Mouse (Mus musculus) cerebellum, adult 8-10 months (tissue): Measurements from ENCODE around the gene Scnn1a.

Experiments
- DNase-seq: peaks from one replicate; pipeline ENCODE4 v3.0.0; 2022

The Scnn1a gene

DNA sequence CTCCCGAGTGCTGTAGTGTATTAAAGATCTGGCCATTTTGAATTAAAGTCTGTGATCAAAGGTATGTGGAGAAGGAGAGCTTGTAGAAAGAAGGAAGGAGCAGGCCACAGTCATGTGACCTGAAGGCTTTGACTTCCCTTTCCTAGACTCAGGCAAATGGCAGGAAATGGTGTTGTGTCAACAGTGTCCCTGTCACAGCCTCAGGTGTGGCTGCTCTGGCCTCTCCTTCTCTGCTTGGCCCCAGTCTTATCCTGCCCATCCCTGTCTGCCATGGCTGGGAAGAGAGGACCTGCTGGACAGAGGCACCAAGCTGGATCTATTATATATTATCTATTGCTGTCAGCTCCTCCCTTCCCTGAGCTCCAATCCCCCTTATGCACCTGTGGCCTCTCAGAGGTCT lies 25.2 kb downstream of the Scnn1a start:
- DNase-seq, result no peak

DNA sequence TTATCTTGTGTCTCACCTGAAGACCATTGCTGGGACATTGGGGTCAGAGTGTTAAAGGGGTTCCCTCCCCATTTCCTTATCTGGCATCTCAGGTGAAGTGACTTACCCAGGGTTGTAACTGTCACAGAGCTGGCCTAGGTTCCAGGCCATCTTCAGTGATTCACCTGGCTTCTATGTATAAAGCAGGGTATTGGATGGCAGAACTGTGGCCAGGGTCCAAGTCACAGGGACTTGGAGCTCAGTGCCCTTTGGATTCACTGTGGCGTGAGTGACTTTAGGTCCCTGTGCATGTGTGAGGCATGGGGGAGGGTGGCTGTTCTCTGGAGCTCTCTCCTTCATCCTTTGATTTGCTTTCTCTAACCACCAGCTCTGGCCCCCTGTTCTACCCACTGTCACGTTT lies 25.6 kb downstream of the Scnn1a start:
- DNase-seq, result no peak

DNA sequence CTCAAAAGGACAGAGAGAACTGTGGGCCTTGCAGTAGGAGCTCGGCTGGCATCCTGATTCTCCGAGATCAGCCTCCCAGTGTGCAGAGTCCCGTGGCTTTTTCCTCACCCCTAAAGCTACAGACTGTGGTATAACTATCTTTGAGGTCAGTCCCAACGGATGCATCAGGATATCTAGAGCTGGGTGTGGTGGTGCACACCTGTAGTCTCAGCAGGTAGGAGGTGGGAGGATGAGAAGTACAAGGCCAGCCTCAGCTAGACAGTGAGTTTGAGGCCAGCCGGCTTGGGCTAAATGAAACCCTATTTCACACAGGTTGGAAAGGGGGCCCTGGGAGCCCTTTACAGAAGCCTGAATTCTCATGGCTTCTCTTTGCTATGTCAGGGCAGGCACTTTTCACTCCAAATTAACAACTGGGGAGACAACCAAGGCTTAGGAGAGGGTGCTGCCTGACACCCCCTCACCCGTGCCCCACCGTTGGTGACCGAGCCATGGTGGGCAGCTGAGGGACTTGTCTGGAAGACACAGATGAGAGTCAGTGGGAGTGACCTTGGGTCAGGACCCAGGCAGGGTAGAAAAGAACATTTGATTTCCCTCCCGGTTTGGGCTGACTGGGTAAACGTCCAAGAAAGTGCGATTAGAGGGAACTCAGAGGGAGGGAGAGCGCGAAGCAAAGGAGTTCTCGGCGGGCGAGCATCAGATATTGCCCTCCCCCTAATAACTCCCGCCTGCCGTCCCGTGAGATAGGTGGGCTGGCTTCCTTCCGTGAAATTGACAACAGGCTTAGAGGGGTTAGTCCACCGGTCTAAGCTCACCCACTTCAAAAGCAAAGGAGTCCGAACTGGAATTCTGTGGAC lies 28.5 kb downstream of the Scnn1a start, which contains the start of gene Tnfrsf1a:
Tnfrsf1a (plus strand) TSS at position 642 of the 854 bp plus-strand sequence.
- no peak for DNase-seq

DNA sequence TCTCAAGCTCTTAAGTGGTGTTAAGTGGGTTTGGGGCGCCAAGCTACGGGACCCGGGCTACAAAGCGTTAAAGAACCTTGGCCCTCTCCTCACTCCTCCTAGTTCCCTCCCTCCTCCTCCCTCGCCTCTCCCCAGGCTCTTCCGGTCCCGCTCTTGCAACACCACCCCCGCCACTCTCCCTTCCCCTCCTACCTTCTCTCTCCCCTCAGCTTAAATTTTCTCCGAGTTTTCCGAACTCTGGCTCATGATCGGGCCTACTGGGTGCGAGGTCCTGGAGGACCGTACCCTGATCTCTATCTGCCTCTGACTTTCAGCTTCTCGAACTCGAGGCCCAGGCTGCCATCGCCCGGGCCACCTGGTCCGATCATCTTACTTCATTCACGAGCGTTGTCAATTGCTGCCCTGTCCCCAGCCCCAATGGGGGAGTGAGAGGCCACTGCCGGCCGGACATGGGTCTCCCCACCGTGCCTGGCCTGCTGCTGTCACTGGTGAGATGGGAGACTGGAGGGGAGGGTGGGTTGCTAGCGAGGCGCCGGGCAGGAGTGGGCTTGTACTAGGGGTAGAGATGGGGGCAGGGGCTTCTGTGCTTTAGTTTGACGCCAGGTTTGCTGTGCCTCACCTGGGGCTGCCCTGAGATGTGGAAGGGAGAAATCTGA lies 29.2 kb downstream of the Scnn1a start:
- no peak for DNase-seq

DNA sequence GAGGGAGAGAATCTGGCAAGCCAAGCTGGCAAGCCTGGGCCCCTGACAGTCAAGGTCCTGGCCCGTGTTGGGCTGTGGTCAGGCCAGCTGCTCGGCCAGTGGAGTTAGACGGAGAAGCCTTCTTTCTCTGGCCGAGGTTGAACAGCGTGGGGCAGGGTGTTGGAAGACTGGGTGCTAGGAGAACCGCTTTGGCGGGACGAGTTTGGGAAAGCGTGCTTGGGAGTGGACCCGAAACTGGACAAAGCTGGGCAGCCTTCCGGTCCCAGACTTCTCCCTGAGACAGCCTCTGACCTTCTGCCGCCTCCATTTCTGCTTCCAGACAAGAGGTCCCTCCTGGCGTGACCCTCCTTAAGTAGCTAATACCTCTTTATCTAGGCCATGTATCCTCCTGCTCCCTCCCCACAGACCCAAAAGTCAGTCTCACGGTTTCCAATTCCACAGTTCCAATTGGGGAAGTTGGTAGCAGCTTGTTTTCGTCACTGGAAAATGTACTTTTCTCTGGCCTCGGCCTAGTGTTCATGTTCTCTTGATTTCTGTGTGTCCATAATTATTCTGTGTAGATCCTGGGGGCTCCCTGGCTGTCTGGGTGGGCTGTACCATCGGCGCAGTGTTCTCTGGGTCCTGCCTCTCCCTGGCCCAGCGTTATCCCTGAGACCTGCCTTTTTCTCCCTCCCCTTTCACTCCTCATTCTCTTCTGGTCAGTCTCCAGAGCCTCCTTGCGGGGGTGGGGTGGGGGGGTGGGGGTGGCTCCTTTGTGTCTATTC lies 30.0 kb downstream of the Scnn1a start:
- no peak for DNase-seq

DNA sequence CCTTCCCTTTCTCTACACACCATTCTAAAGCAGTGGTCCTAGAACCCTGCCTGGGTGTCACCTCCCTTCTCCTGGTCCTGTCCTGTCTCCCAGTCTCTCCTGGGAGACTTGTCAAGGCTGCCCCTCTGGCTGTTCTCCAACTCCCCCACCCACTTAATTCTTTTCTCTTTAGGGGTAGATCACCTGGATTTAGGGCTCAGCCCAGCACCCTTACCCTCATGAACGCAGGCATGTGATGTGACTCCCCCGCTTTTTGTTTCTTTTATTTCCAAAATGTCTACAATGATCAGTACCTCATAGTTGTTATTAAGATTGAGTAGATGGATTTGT lies 30.5 kb downstream of the Scnn1a start:
- no peak for DNase-seq

DNA sequence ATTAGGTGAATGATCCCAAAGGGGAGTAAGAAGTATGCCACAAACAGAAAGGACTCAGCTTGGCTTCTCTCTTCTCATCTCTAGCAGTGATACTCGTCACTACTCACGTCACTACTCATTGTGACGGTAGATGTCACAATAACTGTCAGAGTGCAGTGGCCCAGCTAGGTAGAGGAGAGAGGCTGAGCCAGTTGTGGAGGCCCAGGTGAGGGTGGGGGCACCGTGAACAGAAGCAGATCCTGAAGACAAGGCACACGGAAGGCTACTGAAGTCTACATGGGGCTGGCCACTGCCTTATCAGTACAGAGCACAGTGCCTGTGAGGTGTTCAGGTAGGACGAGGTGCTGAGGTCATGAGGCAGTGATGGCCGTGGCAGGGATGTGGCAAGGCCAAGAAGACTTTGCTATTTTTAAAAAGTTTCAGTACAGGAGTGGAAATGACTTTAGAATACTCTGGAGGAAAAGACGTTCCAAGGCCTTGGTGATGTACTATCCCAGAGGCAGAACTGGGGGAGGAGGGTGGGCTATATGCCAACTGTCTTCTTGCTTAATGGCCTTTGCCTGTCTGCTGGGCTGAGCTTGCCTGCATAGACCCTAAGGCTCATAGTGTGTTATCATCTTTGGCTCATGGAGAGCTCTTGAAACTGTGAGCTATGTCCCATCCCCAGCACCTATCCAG lies 31.0 kb downstream of the Scnn1a start:
- no peak for DNase-seq

DNA sequence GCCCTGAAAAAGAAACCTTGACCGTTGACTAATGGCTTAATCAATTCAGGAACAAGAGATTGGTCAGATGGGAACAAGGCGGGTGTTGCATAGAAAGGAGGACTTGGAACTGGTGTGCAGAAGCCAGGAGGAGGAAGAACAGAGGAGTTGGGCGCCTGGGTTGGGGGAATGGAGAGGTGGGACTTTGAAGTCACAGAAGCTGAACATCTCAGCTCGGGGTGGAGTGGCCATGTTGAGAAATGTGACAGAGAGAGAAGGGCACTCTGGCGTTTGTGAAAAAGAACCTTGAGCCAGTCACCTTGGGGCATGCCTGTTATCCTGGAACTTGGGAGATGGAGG lies 31.6 kb downstream of the Scnn1a start:
- no peak for DNase-seq

DNA sequence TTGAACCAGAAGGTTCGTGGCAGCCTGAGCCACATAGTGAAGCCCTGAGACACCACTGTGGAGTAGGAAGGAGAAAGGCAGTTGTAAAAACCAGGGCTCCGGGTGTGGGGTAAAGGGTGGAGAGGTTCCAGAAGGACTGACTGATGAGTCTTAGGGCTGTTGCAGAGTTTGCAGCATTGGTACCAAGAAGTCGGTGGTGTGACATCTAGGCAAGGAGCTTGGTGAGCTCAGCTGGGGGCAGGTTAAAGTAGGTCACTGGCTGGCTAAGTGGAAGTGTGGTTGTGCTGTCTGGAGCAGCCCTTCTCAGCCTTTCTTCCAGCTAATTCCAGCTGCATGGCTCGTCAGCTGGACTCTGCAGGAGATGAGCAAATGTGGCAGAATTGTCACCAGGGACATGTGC lies 32.4 kb downstream of the Scnn1a start:
- DNase-seq, result no peak

DNA sequence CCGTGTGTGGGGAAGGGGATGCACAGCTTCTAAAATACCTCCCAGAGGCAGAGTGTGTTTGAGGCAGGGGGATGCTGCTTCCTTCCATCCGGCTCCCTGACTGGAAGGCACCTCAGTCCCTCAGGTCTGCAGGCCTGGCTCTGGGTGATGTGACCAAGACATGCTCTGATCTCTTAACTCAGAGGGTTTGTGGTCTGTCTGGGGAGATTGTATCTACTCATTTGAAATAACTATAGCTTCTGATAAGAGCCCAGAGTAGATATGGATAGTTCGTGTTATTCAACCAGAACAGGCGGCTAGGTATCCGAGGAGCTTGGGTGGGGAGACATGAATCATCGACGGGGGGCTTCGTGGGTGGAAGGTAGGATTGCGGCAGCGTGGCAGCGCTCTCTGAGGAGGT lies 32.8 kb downstream of the Scnn1a start:
- no peak for DNase-seq

DNA sequence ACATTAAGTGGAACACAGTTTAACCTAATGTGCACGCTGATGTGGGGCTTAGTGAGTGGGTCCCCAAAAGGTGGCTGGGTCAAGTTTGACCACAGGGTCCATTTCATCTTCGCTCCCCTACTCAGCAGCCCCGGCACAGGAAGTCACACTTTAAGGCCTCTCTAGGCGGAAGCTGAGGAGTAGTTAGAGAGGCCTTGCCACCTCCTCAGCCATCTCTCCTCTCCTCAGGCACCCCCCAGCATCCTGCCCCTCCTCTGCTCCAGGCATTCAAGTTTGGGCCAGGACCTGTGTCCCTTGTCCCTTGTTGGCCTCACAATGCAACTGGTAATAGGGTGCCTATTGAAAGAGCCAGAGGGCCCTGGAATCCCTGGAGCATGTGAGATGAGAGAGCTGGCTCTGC lies 33.2 kb downstream of the Scnn1a start:
- DNase-seq, result no peak

DNA sequence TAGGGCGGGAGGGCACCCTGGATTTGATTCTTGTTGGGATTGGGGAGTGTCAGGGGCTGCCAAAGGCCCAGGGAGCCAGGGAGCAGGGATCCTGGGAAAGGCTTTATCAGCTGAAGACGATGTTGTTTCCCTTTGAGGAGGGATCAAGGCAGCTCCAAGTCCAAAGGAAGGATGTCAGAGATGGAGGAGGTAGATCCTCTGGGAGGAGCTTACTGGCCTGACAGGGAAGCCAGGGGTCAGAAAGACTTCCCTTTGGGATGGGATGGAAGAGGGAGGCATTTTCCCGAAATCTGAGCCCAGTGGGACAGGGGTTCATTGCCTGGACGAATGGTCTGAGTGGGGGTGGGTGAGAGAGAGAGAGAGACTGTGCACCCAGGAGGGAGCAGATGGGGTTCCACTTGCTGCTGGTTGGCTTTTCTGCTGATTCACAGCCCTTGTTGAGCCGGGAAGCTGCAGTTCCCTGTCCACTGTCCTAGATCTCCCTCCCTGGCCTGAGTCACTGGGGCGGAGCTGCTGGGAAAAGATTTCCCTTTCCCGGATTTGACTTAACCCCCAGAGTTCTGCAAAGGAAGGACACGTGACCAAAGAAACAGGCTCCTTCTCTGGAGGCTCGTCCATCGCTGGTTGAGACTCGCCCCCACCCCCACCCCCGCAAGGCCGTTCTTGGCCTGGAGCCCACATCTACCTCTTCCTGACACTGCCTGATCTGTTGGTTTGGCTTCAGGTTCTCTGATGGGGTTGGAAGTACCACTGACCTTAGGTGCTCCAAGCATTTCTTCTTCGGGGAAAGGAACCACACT lies 34.1 kb downstream of the Scnn1a start:
- DNase-seq, result no peak

DNA sequence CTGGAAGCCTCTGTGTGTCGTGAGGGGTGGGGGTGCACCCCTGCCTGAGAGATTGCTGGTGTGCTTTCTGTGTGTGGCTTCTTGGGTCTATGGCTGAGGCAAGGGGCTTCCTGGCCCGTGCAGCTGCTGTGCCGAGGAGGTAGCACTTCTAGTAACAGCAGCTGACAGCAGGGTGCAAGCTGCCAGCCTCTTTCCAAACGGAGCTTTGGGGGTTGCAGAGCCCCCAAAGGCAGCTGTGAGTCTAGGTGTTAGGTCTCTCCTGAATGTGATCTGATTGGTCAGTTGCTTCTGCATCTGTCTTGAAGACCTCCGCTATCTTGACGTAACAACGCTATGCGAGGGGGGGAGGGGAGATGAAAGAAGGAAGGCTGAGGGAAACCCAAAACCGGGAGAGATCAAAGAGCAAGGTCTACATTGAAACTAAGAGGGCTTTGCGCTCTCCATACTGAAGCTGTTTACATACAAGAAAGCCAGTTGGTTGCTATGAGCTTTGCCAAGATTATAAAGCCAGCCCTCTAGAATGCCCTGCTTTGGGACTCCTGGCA lies 34.8 kb downstream of the Scnn1a start:
- DNase-seq, result no peak

DNA sequence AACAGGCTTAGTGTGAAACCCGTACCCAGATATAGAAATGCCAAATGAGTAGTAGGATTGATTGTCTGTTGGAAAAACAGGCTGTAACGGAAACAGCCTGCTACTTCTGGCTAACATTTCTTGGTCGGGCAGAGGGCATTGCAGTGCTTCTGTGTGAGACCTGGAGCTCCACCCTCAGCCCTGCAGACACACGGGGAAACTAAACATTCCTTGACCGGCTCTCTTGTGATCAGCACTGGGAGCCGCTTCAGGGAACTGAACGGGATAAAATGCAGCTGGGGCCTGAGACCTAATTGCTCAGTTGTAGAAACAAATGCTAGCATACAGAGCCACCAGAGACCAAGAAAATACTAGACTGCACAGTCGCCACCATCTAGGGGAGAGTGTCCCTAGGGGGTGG lies 35.8 kb downstream of the Scnn1a start:
- DNase-seq, result no peak

DNA sequence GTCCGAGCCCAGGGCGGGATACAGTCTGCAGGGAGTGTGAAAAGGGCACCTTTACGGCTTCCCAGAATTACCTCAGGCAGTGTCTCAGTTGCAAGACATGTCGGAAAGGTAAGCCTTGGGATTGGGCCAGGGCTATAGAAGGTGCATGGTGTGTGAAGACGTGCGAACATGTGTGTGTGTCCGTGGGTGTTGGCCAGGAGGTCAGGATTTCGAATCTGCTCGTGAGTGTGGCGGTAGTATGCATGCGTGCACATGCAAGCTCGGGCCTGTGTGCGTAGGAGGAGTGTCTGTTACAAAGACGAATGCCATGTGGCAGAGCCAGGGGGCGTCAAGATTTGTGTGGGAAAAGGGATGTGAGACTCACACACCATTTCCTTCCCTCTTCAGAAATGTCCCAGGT lies 36.9 kb downstream of the Scnn1a start:
- DNase-seq, result no peak

DNA sequence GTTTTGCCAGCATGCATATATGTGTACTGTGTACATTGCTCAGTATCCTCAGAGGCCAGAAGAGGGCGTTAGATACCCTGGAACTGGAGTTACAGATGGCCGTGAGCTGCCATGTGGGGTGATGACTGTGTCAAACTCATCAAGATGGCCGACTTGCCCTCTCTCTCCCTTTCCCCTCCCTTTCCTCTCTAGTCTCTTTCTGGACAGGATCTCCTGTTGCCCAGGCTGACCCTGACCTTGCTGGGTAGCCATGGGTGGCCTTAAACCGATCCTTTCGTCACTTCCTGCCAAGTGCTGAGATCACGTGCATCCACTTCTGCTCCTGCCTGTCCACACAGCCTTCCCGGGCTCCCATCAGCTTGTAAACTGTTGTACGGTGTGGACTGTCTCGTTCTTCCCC lies 39.5 kb downstream of the Scnn1a start:
- no peak for DNase-seq

DNA sequence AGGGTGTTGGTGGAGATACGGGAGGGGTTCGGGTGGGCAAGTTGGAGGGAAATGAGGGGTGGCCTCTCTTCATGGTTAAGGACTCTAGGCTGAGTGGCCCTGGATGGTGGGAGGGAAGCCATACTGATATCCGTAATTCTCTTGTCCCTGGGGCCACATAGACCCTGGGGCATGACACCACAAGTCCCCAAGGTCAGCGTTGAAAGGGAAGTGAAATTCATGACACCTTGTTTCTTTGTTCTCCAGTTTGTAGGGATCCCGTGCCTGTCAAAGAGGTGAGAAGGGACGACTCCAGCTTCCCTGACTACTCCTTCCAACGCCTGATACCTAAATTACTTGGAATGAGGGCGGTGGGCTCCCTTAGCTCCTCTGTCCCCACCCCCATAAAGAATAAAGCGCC lies 40.4 kb downstream of the Scnn1a start:
- DNase-seq, result no peak

DNA sequence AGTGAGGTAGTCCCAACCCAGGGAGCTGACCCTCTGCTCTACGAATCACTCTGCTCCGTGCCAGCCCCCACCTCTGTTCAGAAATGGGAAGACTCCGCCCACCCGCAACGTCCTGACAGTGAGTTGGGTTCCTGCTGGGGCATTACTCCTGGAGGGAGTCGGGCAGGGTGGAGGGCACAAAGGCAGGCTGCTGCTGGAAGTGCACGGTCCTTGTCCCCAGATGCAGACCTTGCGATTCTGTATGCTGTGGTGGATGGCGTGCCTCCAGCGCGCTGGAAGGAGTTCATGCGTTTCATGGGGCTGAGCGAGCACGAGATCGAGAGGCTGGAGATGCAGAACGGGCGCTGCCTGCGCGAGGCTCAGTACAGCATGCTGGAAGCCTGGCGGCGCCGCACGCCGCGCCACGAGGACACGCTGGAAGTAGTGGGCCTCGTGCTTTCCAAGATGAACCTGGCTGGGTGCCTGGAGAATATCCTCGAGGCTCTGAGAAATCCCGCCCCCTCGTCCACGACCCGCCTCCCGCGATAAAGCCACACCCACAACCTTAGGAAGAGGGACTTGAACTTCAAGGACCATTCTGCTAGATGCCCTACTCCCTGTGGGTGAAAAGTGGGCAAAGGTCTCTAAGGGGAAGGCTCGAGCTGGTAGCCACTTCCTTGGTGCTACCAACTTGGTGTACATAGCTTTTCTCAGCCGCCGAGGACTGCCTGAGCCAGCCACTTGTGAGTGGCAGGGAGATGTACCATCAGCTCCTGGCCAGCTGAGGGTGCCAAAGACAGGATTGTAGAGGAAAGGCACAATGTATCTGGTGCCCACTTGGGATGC lies 41.2 kb downstream of the Scnn1a start:
- DNase-seq, result no peak

DNA sequence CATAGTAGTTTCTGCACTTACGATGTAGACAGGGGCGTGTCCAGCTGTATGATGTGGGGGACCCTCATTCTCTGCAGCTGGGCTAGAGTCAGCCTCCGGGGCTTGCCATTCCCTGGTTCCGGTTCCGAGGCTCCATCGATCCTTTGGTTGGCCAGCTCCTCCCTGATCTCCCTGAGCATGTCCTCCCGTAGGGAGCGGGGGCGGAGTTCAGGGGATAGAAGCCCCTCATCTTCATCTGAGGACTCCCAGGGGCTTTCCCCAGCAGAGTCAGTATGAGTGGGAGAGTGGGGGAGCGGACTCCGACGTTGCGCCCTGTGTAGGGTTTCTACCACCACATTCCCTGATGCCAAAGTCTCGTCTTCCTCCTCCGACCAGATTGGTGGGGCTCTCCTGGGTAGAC lies 42.6 kb downstream of the Scnn1a start:
- no peak for DNase-seq

DNA sequence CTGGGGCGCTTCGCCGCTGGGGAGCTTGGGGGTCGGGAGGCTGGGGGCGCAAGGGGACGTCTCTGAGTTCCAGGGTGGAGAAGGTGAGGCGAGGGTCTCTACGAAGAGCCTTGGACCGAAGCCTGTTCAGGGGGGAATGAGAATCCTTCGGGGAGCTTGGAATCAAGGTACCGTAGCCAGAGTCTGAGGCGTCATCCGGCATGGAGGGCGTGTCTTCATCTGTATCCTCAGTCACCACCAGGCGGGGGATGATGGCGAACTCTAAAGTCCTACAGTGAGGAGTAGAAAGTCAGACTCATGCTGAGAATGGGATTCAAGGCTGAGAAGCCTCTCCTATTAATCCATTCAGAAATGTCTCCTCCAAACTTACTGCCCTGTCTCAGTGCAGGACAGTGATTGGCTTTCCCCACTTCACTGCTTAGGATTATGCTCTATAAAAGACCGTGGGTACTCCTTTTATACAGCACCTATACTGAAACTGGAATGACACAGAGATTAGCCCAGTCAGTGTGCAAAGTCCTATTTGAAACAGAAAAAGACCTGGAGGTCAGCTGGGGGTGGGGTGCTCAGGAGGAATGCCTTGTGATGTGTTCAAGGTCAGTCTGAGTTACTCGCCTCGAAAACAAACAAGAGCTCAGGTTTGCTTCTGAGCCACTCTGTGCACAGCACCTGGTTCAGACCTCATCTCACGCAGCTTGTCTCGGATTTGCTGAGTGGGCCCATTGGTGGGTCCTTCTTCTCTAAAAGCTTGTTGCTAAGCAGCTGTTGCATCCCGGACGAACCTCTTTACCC lies 43.2 kb downstream of the Scnn1a start:
- DNase-seq, result no peak

DNA sequence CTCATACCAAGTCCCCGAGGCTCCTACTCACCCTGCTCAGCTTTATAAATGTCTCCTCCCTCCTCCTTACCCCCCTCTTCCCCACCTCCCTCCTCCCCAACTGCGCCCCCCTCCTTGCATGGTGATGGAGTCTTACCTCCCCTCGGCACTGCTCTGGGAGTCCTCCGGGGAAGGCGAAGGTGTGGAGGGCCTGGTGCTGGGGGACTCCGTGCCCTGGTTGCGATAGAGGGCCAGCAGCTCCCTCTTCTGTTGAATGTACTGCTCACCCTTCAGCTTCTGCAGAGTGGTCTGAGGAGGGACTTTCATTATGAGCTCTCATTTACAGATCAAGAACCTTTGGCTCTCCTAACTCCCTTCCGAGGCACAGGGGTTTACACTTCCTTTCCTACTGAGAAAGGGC lies 44.0 kb downstream of the Scnn1a start:
- DNase-seq, result no peak
